Mouse (Mus musculus) stomach, embryonic 14.5 days (tissue): Measurements from ENCODE around the gene Pygl. TPM values are rescaled to one million over a fixed set of nuclear protein-coding genes. Genes with fewer than 3 reads are reported as not detected.

ENCODE experiments used
- ATAC-seq: fragments of 200-750 bp; cut with Nextera tagmentation; 2 replicates; pipeline ENCODE4 v1.8.0; 2017; ENCODE audit warnings: low read depth, moderate TSS enrichment; ENCODE audit not compliant: insufficient number of reproducible peaks, insufficient read depth, low FRiP score
- H3K27ac ChIP-seq: fragments of 300-500 bp; sonication (generic); 2 replicates; pipeline ENCODE4 v1.5.1; 2014; ENCODE audit warnings: mild to moderate bottlenecking, low read length, moderate library complexity, mixed read lengths
- H3K27me3 ChIP-seq: fragments of 300-500 bp; sonication (generic); 2 replicates; pipeline ENCODE4 v1.6.1; 2014; ENCODE audit warnings: low read length, control low read depth, mixed read lengths; ENCODE audit not compliant: control insufficient read depth, insufficient read depth
- H3K36me3 ChIP-seq: fragments of 300-500 bp; sonication (generic); 2 replicates; pipeline ENCODE4 v1.6.1; 2014; ENCODE audit warnings: mild to moderate bottlenecking, control low read depth, low read length, moderate library complexity, mixed read lengths; ENCODE audit not compliant: control insufficient read depth, insufficient read depth
- H3K4me1 ChIP-seq: fragments of 300-500 bp; sonication (generic); 2 replicates; pipeline ENCODE4 v1.6.1; 2014; ENCODE audit warnings: low read length, control low read depth, mixed read lengths; ENCODE audit not compliant: control insufficient read depth, insufficient read depth
- H3K4me2 ChIP-seq: fragments of 300-500 bp; sonication (generic); replicated peaks from 2 replicates; pipeline ENCODE4 v1.6.1; 2014; ENCODE audit warnings: low read depth, low read length, control low read depth
- H3K4me3 ChIP-seq: fragments of 300-500 bp; sonication (generic); 2 replicates; pipeline ENCODE4 v1.5.1; 2014; ENCODE audit warnings: low read depth, low read length, control low read depth
- H3K9ac ChIP-seq: fragments of 300-500 bp; sonication (generic); replicated peaks from 2 replicates; pipeline ENCODE4 v1.6.1; 2014; ENCODE audit warnings: low read depth, mild to moderate bottlenecking, control low read depth, low read length, moderate library complexity, mixed read lengths
- H3K9me3 ChIP-seq: fragments of 300-500 bp; sonication (generic); 2 replicates; pipeline ENCODE4 v1.6.1; 2016; ENCODE audit warnings: low read depth, low read length, control low read depth; ENCODE audit not compliant: control insufficient read depth
- WGBS: fragments of 180-500 bp; shearing (Covaris S2); extraction: QIAGEN DNeasy Blood & Tissue Kit; methylation state at CpG from one replicate; pipeline ENCODE4 v1.1.7; 2014; 5-methylcytosine and 5-hydroxymethylcytosine counted together
- polyA plus RNA-seq: library from polyadenylated mRNA; unstranded; fragments of >200 nt; fragmentation: Nextera tagmentation; extraction: Ambion mirVana; gene quantifications from 2 replicates; pipeline ENCODE4 v1.2.1, GENCODE M21; 2014

Gene Pygl
- polyA plus RNA-seq, 1 experiment from 2014 or later: 37.5 TPM

DNA sequence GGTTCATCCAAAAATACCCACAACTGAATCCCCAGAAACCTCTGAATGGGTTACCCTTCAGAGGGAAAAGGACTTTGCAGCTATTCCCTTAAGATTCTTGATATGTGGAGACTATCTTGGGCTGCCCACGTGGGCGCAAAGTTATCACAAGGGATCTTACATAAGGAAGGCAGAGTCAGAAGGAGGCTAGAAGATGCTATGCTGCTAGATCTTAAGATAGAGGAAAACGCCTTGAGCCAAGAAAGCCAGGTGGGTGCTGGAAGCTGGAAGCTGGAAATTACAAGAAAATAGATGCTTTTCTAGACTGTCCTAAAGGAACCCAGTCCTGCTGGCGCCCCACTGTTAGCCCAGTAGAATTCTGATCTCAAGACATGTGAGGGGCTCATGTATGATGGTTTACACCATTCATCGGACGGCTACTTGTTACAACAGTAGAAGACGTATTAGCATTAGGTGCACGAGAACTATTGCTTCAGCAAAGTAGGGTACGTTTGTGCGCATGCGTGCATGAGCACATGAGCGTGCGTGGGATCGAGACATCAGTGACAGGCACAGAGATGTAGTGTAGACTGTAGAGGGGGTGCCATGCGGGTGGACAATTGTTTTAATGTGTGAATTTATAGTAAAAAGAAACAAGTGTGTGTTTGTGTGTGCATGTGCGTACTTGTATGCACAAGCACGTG is 31.1 kb upstream of the Pygl start:
- Histone ChIP-seq H3K4me2 (no peak overlapping the region), H3K27ac (no peak overlapping the region), H3K9me3 (no peaks in the 10 kb centered on the region), H3K36me3 (no peaks in the 10 kb centered on the region), H3K4me3 (no peak overlapping the region), H3K9ac (no peak overlapping the region), H3K27me3 (no peaks in the 10 kb centered on the region), H3K4me1 (no peaks in the 10 kb centered on the region)
- ATAC-seq: no peak
- WGBS: 94% methylated on average over 17 of the region's 17 CpGs

DNA sequence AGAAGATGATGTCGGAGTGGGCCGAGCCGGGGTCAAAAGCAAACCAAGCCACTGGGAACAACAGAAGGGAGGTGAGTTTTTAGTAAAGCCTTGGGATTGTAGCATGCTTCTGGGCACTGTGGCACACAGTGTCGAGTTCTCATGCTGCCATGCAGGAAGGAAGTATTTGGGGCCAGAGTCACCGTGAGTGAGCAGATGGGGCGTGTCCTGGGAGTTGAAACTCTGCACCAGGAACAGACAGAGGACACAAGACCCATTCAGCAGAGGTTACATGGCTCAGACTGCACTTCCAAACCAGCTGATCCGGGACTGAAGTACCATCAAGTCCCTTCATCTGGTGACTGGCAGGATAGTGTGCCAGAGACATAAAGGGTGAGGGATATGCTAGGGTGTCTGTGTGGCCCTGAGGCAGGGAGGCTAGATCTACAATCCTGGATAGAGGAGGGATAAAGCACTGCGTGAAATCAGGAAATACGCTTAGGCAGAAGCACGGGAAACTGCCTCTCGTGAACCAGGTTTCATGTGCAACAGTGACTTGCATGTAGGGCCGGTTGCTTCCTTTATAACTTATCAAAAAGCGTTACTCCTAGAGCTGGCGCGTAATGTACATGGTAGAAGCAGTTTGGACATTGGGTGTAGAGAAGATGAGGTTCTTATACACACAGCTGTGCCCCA is 20.1 kb upstream of the Pygl start:
- 0 out of 2 replicates have a peak, but pooled peaks cover 8% of the 10 kb centered on the region for H3K4me1 ChIP-seq
- H3K36me3 ChIP-seq: no peaks in the 10 kb centered on the region
- H3K27ac ChIP-seq: no peak overlapping the region
- H3K4me3 ChIP-seq: no peak overlapping the region
- H3K9me3 ChIP-seq: no peaks in the 10 kb centered on the region
- no peak for ATAC-seq
- no peak overlapping the region for H3K4me2 ChIP-seq
- H3K9ac ChIP-seq: no peak overlapping the region
- 74% methylated on average over 15 of the region's 15 CpGs for WGBS
- H3K27me3 ChIP-seq: no peaks in the 10 kb centered on the region

DNA sequence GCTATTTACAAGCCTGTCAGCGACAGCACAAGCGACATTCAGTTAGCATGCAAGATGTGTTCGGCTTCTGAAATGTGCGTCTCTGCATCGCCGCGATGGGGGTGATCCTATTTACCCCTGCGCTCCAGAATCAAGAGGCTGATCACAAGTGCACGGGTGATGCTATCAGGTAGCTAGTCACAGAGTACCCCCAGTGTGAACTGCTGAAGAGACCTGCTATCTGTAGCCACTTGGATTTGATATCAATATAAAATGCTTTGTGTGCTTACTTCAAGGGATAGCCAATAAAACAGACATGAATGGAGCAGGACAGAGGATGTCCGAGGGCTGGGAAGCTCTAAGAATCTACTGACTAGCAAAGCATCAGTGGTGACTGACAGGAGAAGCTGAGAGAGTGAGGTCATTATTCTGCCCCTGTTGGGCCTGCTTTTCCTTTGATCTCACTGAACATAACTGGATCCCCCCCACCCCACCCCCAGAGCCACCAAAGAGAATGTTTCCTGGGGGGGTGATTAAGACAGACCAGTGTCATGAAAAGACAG is 18.4 kb upstream of the Pygl start:
- Histone ChIP-seq H3K9ac (no peak overlapping the region), H3K4me2 (no peak overlapping the region), H3K36me3 (no peaks in the 10 kb centered on the region), H3K9me3 (no peaks in the 10 kb centered on the region), H3K27ac (no peak overlapping the region), H3K4me1 (0 out of 2 replicates have a peak, but pooled peaks cover 8% of the 10 kb centered on the region), H3K4me3 (no peak overlapping the region), H3K27me3 (no peaks in the 10 kb centered on the region)
- 87% methylated on average over 10 of the region's 10 CpGs for WGBS
- ATAC-seq: no peak

DNA sequence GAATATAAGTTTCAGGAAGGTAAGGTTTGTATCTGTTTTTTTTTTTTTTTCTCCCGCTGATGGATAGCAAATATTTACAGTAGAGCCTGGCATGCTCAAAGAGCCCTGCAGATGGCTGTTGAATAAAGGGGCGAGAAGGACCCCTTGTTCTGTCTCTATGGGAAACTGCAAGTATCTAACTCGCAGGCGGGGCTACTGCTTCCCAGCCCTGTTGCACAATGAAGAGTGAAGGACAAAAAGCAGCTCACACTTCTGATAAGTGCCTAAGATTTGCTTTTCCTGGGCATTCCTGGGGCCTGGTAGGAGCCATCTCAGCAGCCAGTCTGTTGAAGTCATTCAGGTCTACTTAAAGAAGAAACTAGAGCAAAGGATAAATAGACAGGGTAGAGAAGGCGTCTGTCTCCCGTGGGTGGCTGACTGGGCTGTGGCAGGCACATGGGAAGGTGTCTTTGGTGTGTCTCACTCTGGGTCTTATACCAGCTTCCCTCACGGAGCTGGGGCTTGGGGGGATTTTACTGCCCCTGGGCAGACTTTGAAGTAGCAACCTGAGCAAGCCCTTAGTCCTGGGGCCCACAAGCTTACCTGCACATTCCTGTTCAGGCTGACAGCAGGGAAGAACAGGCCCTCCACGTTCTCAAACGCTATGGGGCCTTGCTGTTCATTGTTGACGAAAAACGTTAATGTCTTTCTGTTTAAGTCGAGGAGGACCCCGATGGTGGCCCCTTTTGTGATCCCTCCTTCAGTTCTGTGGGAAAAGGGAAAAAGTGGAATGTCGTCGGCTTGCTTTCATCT is 16.6 kb upstream of the Pygl start:
- WGBS: 62% methylated on average over 15 of the region's 15 CpGs

DNA sequence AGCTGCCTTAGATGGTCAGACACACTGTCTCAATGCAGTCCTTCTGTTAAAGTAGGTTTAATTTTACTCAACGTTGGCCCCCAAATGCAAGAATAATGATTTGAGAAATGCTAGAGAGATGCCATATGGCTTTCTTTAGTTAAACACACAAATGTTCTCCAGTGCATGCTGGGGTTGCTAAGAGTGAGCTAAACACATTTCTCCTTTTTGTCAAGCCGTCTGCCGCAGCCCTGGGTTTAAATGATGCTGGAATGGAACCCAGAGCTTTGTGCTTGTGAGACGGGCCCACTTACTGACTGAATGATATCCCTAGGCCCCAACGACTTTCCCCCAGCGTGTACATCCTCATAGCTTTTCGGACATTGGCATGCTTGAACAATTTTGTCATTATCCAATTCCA is 11.3 kb upstream of the Pygl start:
- Histone ChIP-seq H3K36me3 (no peaks in the 10 kb centered on the region), H3K27me3 (no peaks in the 10 kb centered on the region), H3K9ac (no peak overlapping the region), H3K4me3 (no peak overlapping the region), H3K27ac (no peak overlapping the region), H3K4me2 (no peak overlapping the region), H3K4me1 (no peaks in the 10 kb centered on the region), H3K9me3 (no peaks in the 10 kb centered on the region)
- ATAC-seq: no peak
- WGBS: 79% methylated on average over 7 of the region's 7 CpGs

More for the DNA sequence above, 16.6 kb upstream of the Pygl start:
- ATAC-seq: no peak
- Histone ChIP-seq H3K9ac (no peak overlapping the region), H3K4me2 (no peak overlapping the region), H3K27me3 (no peaks in the 10 kb centered on the region), H3K36me3 (no peaks in the 10 kb centered on the region), H3K4me3 (no peak overlapping the region), H3K9me3 (no peaks in the 10 kb centered on the region), H3K4me1 (0 out of 2 replicates have a peak, but pooled peaks cover 8% of the 10 kb centered on the region), H3K27ac (no peak overlapping the region)

DNA sequence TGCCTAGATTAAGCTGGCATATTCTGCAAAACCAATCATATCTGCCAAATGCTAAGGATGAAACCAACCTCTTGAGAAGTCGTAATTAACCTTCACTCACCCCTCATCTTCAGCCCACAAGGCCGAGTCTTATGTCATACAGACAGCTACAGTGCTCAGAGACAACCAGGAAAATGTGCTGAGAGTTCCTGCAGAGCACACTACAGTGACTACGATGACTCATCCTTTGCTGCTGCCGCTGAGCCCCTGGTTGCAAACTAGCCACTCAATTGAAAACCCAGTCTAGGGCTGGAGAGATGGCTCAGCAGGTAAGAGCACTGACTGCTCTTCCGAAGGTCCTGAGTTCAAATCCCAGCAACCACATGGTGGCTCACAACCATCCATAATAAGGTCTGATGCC is 8.5 kb upstream of the Pygl start:
- WGBS: 73% methylated on average over 5 of the region's 5 CpGs
- Histone ChIP-seq H3K9me3 (no peaks in the 10 kb centered on the region), H3K27me3 (no peaks in the 10 kb centered on the region), H3K4me1 (no peaks in the 10 kb centered on the region), H3K36me3 (no peaks in the 10 kb centered on the region), H3K4me2 (no peak overlapping the region), H3K27ac (no peak overlapping the region), H3K9ac (no peak overlapping the region), H3K4me3 (no peak overlapping the region)
- no peak for ATAC-seq

DNA sequence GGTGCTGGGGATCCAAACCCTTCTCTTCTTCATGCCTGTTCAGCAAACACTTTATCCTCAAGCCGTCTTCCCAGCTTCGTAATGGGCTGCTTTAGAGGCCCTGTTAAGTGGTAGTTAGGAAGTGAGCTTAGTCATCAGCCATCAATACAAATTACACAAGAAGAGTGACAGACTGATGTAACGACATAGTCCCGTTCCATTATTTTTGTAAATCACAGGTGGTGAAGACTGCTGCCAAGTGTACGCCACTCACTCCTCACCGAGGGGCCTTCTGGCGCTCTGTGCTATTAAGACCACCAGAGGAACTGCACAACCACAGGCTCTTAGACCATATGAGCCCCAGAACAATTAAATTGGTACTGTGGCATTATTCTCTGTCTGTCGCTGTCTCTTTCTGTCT is 7.3 kb upstream of the Pygl start:
- no peak overlapping the region for H3K4me2 ChIP-seq
- no peaks in the 10 kb centered on the region for H3K27me3 ChIP-seq
- H3K9ac ChIP-seq: no peak overlapping the region
- no peaks in the 10 kb centered on the region for H3K9me3 ChIP-seq
- 63% methylated on average over 8 of the region's 8 CpGs for WGBS
- H3K4me1 ChIP-seq: no peaks in the 10 kb centered on the region
- H3K27ac ChIP-seq: no peak overlapping the region
- H3K36me3 ChIP-seq: no peaks in the 10 kb centered on the region
- no peak for ATAC-seq
- no peak overlapping the region for H3K4me3 ChIP-seq

DNA sequence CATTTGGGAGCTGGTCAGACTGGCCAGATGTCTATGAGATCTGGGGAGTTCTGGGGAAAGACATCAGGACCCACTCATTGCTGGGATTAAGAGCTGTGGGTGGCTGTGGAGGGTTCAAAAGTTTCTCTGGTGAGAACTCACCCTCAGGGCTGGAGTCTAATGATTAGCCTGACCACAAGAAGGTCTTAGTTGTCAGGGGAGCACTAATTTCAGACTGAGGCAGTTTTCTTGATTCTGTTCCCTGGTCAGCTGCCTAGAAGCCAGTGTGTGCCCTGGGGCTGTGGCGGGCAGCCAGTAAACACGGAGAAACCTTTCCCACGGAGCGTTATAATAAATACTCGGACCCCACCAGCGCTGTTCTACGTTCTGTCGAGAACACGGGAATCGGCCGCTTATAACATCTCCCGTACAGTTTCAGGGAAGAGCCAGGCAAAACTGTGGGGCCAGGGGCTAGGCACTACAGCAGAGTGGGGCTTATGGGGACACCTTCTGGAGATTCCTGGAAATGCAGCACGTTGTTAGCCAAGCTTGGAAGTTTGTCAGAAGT is 3.7 kb upstream of the Pygl start:
- 9% methylated on average over 13 of the region's 13 CpGs for WGBS

More for the DNA sequence above, 3.7 kb upstream of the Pygl start:
- Histone ChIP-seq H3K9ac (0 out of 2 replicates have a peak overlapping the region, but pooled peaks have one; percentile 25), H3K9me3 (no peaks in the 10 kb centered on the region), H3K4me1 (no peaks in the 10 kb centered on the region), H3K4me2 (peak overlapping the region; percentile 69), H3K27ac (no peak overlapping the region), H3K4me3 (peak overlapping the region; percentile 29), H3K36me3 (no peaks in the 10 kb centered on the region), H3K27me3 (no peaks in the 10 kb centered on the region)
- peak; percentile 73; the same call in 1 of the 2 replicates for ATAC-seq
